Mouse (Mus musculus) adipocyte (in vitro differentiated cells): ENCODE measurements at regions not wholly inside any gene's neighbourhood (a gene's known extent, or its start where the extent isn't known, plus 50 kb on each side); places are given as distances from the start of the nearest gene placed in this dataset.

Source experiments
- DNase-seq: peaks from one replicate; pipeline ENCODE4 v3.0.0-alpha.2; 2016; ENCODE audit warnings: low spot score

DNA sequence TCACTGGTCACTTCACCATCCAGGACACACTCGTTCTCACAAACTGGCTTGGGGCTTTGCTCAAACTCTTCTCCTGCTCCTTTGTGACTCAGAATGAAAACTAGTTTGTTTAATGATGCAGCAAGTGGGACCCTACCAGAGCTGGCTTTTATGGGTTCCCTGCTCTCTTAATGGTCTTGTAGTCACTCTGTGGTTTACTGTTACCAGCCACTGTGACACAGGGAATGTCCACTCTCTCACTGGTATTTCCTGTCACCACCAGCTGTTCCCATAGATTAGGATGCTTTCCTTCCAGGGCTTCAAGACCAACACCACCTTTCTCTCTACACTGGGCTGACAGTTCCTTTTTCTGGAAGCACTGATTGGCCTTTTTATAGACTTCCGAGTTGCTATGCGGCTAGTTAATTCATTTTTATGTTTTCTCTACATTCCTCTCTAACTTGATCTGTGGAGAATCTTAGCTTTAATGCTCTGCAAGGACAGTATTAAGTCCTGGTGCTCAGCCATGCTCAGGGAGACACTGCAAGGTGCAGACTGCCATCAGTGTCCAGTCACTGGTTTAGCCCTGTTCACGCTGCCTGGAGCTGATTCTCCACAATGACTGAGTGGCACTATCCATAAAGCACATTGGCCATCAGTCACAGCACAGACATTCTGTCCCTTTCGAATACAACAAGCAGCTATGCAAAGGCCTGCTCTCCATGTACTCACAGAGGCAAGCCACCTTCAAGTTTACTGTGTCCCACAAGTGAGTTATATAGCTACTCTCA is 149.2 kb upstream of the Klf14 start:
- no peak for DNase-seq

- no peak for DNase-seq
Observed at GRCm38 (mm10) chr6:31109604-31110003, 150.7 kb upstream of the Klf14 start.

DNA sequence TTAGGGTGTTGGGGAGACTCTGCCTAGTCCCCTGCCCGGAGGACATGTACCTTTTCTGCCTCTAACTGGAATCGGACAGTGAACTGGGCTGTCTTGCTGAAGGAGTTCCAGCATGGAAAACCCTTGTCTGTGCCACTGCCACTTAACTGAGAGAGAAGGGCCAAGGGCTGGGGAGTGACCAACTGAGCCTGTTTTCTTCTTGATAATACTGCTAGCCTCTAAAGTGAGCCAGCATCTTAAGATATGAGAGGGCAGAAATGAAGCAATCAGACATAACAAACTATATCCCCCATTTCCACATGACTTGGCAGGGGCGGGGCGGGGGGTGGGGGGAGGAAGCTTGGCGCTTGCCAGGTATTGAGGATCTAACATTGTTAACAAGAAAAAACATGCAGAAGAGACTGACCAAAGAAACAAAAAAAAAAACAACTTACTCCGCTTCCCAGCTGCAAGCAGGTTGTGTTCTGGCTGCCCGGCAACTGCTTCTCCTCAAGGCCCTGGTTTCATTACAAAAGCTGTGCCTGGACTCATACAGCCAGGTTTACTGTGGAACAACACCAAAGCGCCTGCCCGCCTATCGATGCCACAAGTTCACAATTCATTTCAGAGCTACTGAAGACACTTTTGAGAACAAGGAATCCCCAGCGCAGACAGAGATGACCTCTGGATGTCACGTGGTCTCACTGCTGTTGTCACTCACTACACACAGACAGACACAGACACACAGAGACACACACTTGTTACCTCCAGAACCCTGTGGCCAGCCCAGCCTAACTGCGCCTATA is 153.6 kb upstream of the Klf14 start:
- DNase-seq: no peak

GRCm38 (mm10) chr6:31113558-31114326 is 154.9 kb upstream of the Klf14 start:
- DNase-seq: no peak

DNA sequence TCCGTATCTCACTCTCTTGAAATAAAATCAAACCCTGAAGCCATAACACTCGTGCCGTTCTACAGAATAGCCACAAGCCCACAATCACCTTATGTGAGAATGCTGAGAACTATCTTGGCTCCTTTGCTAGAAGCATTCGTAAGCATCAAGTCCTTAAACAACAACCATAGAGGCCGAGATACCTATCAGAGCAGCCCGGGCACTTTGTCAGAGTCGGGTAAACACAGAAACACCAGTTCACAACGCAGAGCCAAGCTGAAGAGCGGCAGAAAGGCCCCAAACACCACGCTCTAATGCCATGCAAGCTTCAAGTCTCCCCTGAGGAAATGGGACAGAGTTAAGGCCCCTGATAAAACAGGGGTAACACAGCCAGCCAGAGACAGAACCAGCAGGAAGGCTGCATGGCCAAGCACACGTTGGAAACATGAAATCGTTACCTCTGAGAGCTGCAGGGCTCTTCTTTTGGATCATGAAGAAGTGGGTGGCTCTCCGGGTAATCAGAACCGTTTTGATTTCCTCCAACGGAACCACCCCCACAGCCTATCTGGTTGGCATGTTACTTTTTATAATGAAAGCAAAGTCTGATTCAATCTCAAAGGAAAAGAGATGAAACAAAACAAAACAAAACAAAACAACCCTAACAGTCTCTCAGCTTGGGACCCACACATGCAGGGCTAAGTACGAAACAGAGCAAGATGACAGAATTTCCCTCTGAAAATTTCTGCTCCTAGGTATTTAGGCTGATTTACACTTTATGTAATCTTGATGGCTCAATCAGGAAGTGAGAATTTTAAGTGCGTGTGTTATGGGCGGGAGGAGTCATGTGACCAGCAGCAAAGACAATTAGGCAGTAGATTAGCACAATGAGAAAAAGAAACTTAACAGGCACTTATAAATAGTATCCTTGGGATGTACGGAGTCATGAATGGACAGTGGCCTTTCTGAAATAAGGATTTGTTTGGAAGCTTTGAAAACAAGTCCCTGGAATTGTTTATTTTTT is 155.8 kb upstream of the Klf14 start:
- DNase-seq: no peak

DNA sequence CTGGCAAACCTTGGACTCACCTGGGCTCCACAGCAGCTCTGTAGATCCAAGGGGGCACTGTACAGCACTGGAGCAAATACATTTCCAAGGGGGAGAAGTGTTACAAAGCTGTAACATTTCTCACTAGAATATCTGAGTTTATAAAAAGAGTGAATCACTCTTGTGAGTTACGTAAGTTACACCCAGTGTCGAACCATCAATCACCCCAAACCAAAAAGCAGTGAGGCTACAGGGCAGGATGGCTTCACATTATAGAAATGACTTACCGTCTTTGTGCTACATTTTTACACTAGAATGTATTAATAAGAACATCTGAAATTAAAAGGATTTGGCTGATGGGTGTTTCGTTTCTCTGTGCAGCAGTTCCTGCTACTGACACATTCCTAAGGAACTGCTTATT is 156.7 kb upstream of the Klf14 start:
- no peak for DNase-seq

GRCm38 (mm10) chr6:31116365-31116764 is 157.5 kb upstream of the Klf14 start:
- no peak for DNase-seq

DNA sequence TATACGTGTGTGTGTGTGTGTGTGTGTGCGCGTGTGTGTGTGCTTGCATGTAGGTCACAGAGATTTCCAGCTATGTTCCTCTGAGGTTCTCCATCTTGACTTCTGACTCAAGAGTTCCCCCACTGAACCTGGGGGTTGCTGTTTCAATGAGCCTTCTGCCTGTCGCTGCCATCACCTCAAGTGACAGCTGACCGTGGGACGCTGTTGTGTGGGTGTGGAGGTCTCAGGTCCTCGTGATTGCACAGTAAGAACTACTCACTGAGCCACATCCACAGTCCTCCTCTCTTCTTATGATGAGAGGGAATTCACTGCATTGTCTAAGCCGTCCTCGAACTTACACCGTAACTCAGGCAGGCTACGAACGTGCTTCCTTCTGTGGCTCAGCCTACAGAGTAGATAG is 158.8 kb upstream of the Klf14 start:
- no peak for DNase-seq

- no peak for DNase-seq
Observed at GRCm38 (mm10) chr6:31121008-31121407, 162.1 kb upstream of the Klf14 start.

GRCm38 (mm10) chr6:31122895-31123294 is 164.0 kb upstream of the Klf14 start:
- DNase-seq: no peak

DNA sequence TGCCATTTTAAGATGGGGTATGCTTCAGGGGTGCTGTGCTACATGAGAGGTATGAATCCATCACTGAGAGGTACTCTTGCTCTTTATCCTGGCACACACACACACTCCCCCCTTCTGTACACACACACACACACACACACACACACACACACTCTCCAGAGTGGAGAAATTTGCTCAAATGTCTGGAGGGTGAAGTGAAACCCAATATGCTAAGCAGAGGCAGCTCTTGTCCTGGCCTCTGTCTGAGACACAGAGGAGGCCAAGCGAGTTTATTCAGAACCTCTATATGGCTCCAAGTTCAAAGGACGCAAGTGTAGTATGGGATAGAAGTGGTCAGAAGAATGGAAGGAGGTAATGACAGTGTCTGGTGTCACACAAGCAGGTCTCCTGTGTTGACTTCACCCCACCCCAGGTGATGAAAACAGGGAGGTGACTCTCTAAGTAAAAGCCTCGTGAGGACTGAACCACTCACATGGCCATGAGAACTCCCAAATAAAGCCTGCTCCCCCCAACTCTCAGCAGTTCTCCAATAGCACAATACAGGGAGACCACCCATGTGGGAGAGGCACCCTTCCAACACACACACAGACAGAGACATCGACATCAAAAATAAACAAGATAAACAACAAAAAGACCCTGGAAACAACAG is 164.6 kb upstream of the Klf14 start:
- no peak for DNase-seq

DNA sequence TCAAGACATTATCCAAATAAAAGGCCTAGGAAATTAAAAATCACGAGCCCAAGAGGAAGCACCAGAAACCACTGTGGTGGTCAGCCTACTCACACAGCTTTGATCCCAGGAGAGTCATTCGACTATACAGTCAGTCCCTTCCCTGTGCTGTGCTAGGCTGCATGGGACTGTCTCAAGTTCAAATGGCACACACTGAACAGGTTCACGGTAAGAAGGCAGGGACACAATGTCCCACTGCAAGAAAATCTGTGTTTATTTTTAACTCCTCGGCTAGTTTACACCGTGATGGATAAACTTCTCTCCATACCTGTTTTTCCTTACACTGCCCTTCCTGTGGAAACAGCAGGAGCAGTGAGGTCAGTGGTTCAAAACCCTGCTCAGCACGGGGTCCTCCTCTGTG is 165.2 kb upstream of the Klf14 start:
- no peak for DNase-seq

- DNase-seq: no peak
Observed at GRCm38 (mm10) chr6:31124872-31125271, 166.0 kb upstream of the Klf14 start.

- DNase-seq: peak; percentile 77
Observed at GRCm38 (mm10) chr6:31125328-31126118, 166.6 kb upstream of the Klf14 start.

DNA sequence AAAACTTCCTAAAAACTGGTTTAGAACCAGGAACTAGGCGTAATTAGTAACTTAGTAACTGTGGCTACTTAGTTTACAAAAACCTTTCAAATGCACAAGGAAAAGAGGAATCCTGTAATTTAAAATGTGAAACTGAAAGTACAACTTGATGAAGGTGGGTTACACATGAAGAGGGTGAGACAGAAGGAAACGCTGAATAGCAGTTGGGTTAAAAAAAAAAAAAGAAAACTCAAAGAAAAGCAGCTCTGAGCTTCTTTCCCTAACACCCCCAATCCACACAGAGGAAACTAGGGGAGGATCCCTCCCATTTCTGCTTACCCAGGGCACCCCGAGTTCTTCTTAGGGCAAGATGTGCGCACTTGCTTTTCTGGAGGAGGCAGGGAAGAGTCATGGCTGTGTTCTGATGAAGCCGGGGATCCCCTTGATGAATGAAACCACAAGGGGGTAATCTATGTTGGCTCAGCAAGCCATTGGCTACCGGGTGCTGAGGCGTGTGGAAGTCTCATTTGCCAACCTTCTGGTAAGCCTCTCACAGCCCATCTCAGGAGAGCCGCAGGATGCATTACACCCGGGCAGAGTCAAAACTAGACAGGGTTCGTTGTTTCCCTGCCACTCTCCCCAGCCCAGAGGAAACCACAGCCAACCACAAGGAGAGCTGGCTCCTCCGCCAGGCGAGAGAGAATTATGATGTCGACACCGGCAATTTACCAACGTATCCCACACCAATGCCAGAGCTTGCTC is 167.4 kb upstream of the Klf14 start:
- peak; percentile 78 for DNase-seq

- DNase-seq: no peak
Observed at GRCm38 (mm10) chr6:31129170-31129569, 170.3 kb upstream of the Klf14 start.

GRCm38 (mm10) chr6:31129987-31130386 is 171.1 kb upstream of the Klf14 start:
- no peak for DNase-seq

DNA sequence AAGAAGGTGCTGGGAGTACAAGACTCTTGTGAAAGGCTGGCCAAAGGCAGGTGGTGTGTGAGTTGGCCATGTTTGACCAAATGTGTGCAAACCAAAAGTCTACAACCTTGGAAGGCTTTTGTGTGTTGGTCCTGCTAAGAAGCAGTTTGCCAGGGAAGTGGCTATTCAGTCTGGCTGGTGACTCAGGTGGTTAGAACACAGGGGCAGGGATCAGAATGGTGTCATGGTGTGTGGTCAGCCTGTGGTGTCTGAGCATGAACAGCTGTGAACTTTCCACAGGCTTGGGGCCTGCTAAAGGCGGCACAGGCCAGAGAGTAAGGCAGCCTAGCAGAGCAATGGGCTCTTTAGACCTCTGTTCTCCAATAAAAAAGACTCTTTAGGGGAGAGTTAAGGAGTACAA is 171.6 kb upstream of the Klf14 start:
- no peak for DNase-seq

GRCm38 (mm10) chr6:31131716-31132115 is 172.8 kb upstream of the Klf14 start:
- DNase-seq: no peak
